Mouse (Mus musculus) heart, adult 2 months (tissue): Measurements from ENCODE around the gene Swi5.

Source experiments
- CTCF ChIP-seq: fragments of 200-600 bp; IDR thresholded peaks from 2 replicates; pipeline ENCODE4 v1.8.1; 2022; ENCODE audit warnings: antibody characterized with exemption, mild to moderate bottlenecking, moderate library complexity
- EP300 ChIP-seq: fragments of 200-500 bp; IDR thresholded peaks from 2 replicates; pipeline ENCODE4 v1.6.1; 2011; ENCODE audit warnings: low read depth, low read length, control low read depth; ENCODE audit not compliant: insufficient read depth
- POLR2A ChIP-seq: fragments of 200-500 bp; IDR thresholded peaks from 2 replicates; pipeline ENCODE4 v1.6.1; 2011; ENCODE audit warnings: mild to moderate bottlenecking, low read depth, low read length, control low read depth; ENCODE audit not compliant: insufficient read depth

GRCm38 (mm10) chr2:32282289-32282688 lies 5.6 kb downstream of the Swi5 start:
- TF ChIP-seq CTCF = no peak
- TF ChIP-seq EP300 = no peak
- TF ChIP-seq POLR2A = no peak
